Mouse (Mus musculus) ES-E14 (cell line): ENCODE data around the gene Carns1.

ENCODE experiments used
- MAFK ChIP-seq: IDR thresholded peaks from 2 replicates; pipeline ENCODE4 v1.6.1; 2014; ENCODE audit warnings: mild to moderate bottlenecking, low read depth, low read length, inconsistent platforms; ENCODE audit not compliant: insufficient read depth
- ZC3H11A ChIP-seq: IDR thresholded peaks from 2 replicates; pipeline ENCODE4 v1.6.1; 2012; ENCODE audit warnings: low read depth, mild to moderate bottlenecking, inconsistent platforms, low read length, borderline replicate concordance
- ZNF384 ChIP-seq: IDR thresholded peaks from 2 replicates; pipeline ENCODE4 v1.6.1; 2012; ENCODE audit warnings: low read depth, low read length, inconsistent platforms

- no peak for TF ChIP-seq ZC3H11A
- no peak for TF ChIP-seq ZNF384
- no peak for TF ChIP-seq MAFK
Observed at GRCm38 (mm10) chr19:4139446-4139845, 35.8 kb downstream of the Carns1 start, which contains the start of gene Gpr152.
